Mouse (Mus musculus): ENCODE results near the gene Slc10a7. TPM values are rescaled to one million over a fixed set of nuclear protein-coding genes. Genes with fewer than 3 reads are reported as not detected.

The Slc10a7 gene
- polyA plus RNA-seq, 1 experiment from 2014 or later: 14.2 TPM

GRCm38 (mm10) chr8:78751151-78751550 is 242.0 kb downstream of the Slc10a7 start:
- POLR2A ChIA-PET: no interaction called here
- CTCF ChIA-PET: no interaction called here
- in situ Hi-C loops (cut with MboI; ENCODE audit: low pct_unique_long_range_greater_than_20kb): no loop called here
- no peak for ATAC-seq
- no peak for DNase-seq (ENCODE audit: low read depth, low spot score)
- no peaks in the 10 kb centered on the region for H3K27me3 ChIP-seq
- TF ChIP-seq CTCF (IDR thresholded peaks at IDR 0.05): no peak

- DNase-seq (ENCODE audit: low read depth, low spot score) (no peak), ATAC-seq (no peak)
- in situ Hi-C loops (cut with MboI; ENCODE audit: low pct_unique_long_range_greater_than_20kb): no loop called here
- ChIA-PET POLR2A (no interaction called here), CTCF (interaction anchor here (1.8 kb wide), 1 partner anchor 14 kb away, joined by 5 read pairs; no protein-coding TSS in a partner anchor)
- no peak for TF ChIP-seq CTCF (IDR thresholded peaks at IDR 0.05)
- no peaks in the 10 kb centered on the region for H3K27me3 ChIP-seq
Observed at GRCm38 (mm10) chr8:78754986-78755385, 245.8 kb downstream of the Slc10a7 start.

GRCm38 (mm10) chr8:78759139-78759538 is 250.0 kb downstream of the Slc10a7 start:
- in situ Hi-C loops (cut with MboI; ENCODE audit: low pct_unique_long_range_greater_than_20kb): no loop called here
- ChIA-PET POLR2A (no interaction called here), CTCF (no interaction called here)
- no peak for TF ChIP-seq CTCF (IDR thresholded peaks at IDR 0.05)
- no peak for DNase-seq (ENCODE audit: low read depth, low spot score)
- no peaks in the 10 kb centered on the region for H3K27me3 ChIP-seq
- ATAC-seq: peak; percentile 85

- in situ Hi-C loops (cut with MboI; ENCODE audit: low pct_unique_long_range_greater_than_20kb): no loop called here
- H3K27me3 ChIP-seq: no peaks in the 10 kb centered on the region
- POLR2A ChIA-PET: no interaction called here
- TF ChIP-seq CTCF (IDR thresholded peaks at IDR 0.05): no peak
- ATAC-seq (no peak), DNase-seq (ENCODE audit: low read depth, low spot score) (no peak)
- CTCF ChIA-PET: interaction anchor here (1.4 kb wide), 1 partner anchor 9 kb away, joined by 3 read pairs; no protein-coding TSS in a partner anchor
Observed at GRCm38 (mm10) chr8:78764976-78765375, 255.8 kb downstream of the Slc10a7 start.

- POLR2A ChIA-PET: no interaction called here
Observed at GRCm38 (mm10) chr8:78765556-78765955, 256.4 kb downstream of the Slc10a7 start.

GRCm38 (mm10) chr8:78770584-78770983 is 261.4 kb downstream of the Slc10a7 start:
- ChIA-PET POLR2A (no interaction called here), CTCF (no interaction called here)
- DNase-seq (ENCODE audit: low read depth, low spot score): no peak
- in situ Hi-C loops (cut with MboI; ENCODE audit: low pct_unique_long_range_greater_than_20kb): no loop called here
- TF ChIP-seq CTCF (IDR thresholded peaks at IDR 0.05): no peak
- ATAC-seq: no peak
- no peaks in the 10 kb centered on the region for H3K27me3 ChIP-seq

More at GRCm38 (mm10) chr8:78765556-78765955, 256.4 kb downstream of the Slc10a7 start:
- in situ Hi-C loops (cut with MboI; ENCODE audit: low pct_unique_long_range_greater_than_20kb): no loop called here
- no peak for DNase-seq (ENCODE audit: low read depth, low spot score)
- CTCF ChIA-PET: interaction anchor here (1.4 kb wide), 1 partner anchor 8 kb away, joined by 3 read pairs; no protein-coding TSS in a partner anchor
- no peak for ATAC-seq
- no peaks in the 10 kb centered on the region for H3K27me3 ChIP-seq
- no peak for TF ChIP-seq CTCF (IDR thresholded peaks at IDR 0.05)

GRCm38 (mm10) chr8:78771256-78771655 is 262.1 kb downstream of the Slc10a7 start:
- in situ Hi-C loops (cut with MboI; ENCODE audit: low pct_unique_long_range_greater_than_20kb): no loop called here
- ATAC-seq (peak; percentile 98), DNase-seq (ENCODE audit: low read depth, low spot score) (no peak)
- no peak for TF ChIP-seq CTCF (IDR thresholded peaks at IDR 0.05)
- ChIA-PET POLR2A (no interaction called here), CTCF (no interaction called here)
- no peaks in the 10 kb centered on the region for H3K27me3 ChIP-seq

GRCm38 (mm10) chr8:78776816-78777215 is 267.7 kb downstream of the Slc10a7 start:
- CTCF ChIA-PET: interaction anchor here (1.2 kb wide), 1 partner anchor 8 kb away, joined by 5 read pairs; no protein-coding TSS in a partner anchor
- no peaks in the 10 kb centered on the region for H3K27me3 ChIP-seq
- no peak for ATAC-seq
- POLR2A ChIA-PET: no interaction called here
- no peak for TF ChIP-seq CTCF (IDR thresholded peaks at IDR 0.05)
- in situ Hi-C loops (cut with MboI; ENCODE audit: low pct_unique_long_range_greater_than_20kb): no loop called here
- DNase-seq (ENCODE audit: low read depth, low spot score): no peak

Other genes starting within 250 kb of the Slc10a7 start
- not detected for gene Pou4f2, start 72.7 kb upstream of the Slc10a7 start, polyA plus RNA-seq (2021)
- gene Rbmxl1, start 448 bp upstream of the Slc10a7 start, polyA plus RNA-seq (2021): 106 TPM

Measured in Patski (cell line).